Mouse (Mus musculus): ENCODE measurements around the gene Ostm1. TPM values are rescaled to one million over a fixed set of nuclear protein-coding genes. Genes with fewer than 3 reads are reported as not detected.

Gene Ostm1
- polyA plus RNA-seq, 1 experiment from 2014 or later, result 13.3 TPM

- Histone ChIP-seq H3K27me3 (ENCODE audit: control insufficient read depth, insufficient read depth, low read depth, low read length) (peaks cover 87% of the 10 kb centered on the region), H3K9ac (ENCODE audit: low read length) (no peak overlapping the region), H3K4me1 (replicated peaks; ENCODE audit: control insufficient read depth, insufficient read depth, low read length) (no peaks in the 10 kb centered on the region), H3K36me3 (ENCODE audit: control insufficient read depth, insufficient read depth, low read length) (no peaks in the 10 kb centered on the region), H3K27ac (ENCODE audit: low read length) (no peak overlapping the region), H3K4me2 (ENCODE audit: low read depth, low read length) (no peak overlapping the region), H3K9me3 (ENCODE audit: control insufficient read depth, low read length) (no peaks in the 10 kb centered on the region), H3K4me3 (ENCODE audit: low read length) (no peak overlapping the region)
- WGBS, result under 1% methylated on average over 15 of the region's 15 CpGs
- ATAC-seq (ENCODE audit: low read depth), result no peak
These were observed 10.7 kb upstream of the Ostm1 start for GRCm38 (mm10) chr10:42572971-42573370.

- H3K4me2 ChIP-seq (ENCODE audit: low read depth, low read length), result no peak overlapping the region
- no peak overlapping the region for H3K27ac ChIP-seq (ENCODE audit: low read length)
- H3K4me3 ChIP-seq (ENCODE audit: low read length), result no peak overlapping the region
- no peak overlapping the region for H3K9ac ChIP-seq (ENCODE audit: low read length)
- H3K9me3 ChIP-seq (ENCODE audit: control insufficient read depth, low read length), result no peaks in the 10 kb centered on the region
- no peak for ATAC-seq (ENCODE audit: low read depth)
- H3K27me3 ChIP-seq (ENCODE audit: control insufficient read depth, insufficient read depth, low read depth, low read length), result peaks cover 88% of the 10 kb centered on the region
- 2% methylated on average over 10 of the region's 10 CpGs for WGBS
- 0 out of 2 replicates have a peak, but pooled peaks cover 3% of the 10 kb centered on the region for H3K4me1 ChIP-seq (replicated peaks; ENCODE audit: control insufficient read depth, insufficient read depth, low read length)
- H3K36me3 ChIP-seq (ENCODE audit: control insufficient read depth, insufficient read depth, low read length), result no peaks in the 10 kb centered on the region
These were observed 9.0 kb upstream of the Ostm1 start for GRCm38 (mm10) chr10:42574639-42575038.

- Histone ChIP-seq H3K9ac (ENCODE audit: low read length) (no peak overlapping the region), H3K27ac (ENCODE audit: low read length) (no peak overlapping the region), H3K36me3 (ENCODE audit: control insufficient read depth, insufficient read depth, low read length) (no peaks in the 10 kb centered on the region), H3K4me1 (replicated peaks; ENCODE audit: control insufficient read depth, insufficient read depth, low read length) (peaks cover 3% of the 10 kb centered on the region; the same call in 1 of the 2 replicates), H3K4me2 (ENCODE audit: low read depth, low read length) (no peak overlapping the region), H3K27me3 (ENCODE audit: control insufficient read depth, insufficient read depth, low read depth, low read length) (peaks cover 88% of the 10 kb centered on the region), H3K9me3 (ENCODE audit: control insufficient read depth, low read length) (no peaks in the 10 kb centered on the region), H3K4me3 (ENCODE audit: low read length) (no peak overlapping the region)
- ATAC-seq (ENCODE audit: low read depth), result no peak
- WGBS, result 5% methylated on average over 15 of the region's 15 CpGs
These were observed 5.9 kb upstream of the Ostm1 start for GRCm38 (mm10) chr10:42577525-42578280.

- H3K36me3 ChIP-seq (ENCODE audit: control insufficient read depth, insufficient read depth, low read length), result no peaks in the 10 kb centered on the region
- no peak overlapping the region for H3K9ac ChIP-seq (ENCODE audit: low read length)
- no peak overlapping the region for H3K27ac ChIP-seq (ENCODE audit: low read length)
- H3K4me2 ChIP-seq (ENCODE audit: low read depth, low read length), result no peak overlapping the region
- WGBS, result 1% methylated on average over 15 of the region's 15 CpGs
- no peak for ATAC-seq (ENCODE audit: low read depth)
- no peaks in the 10 kb centered on the region for H3K9me3 ChIP-seq (ENCODE audit: control insufficient read depth, low read length)
- H3K4me3 ChIP-seq (ENCODE audit: low read length), result no peak overlapping the region
- peaks cover 88% of the 10 kb centered on the region for H3K27me3 ChIP-seq (ENCODE audit: control insufficient read depth, insufficient read depth, low read depth, low read length)
- H3K4me1 ChIP-seq (replicated peaks; ENCODE audit: control insufficient read depth, insufficient read depth, low read length), result peaks cover 3% of the 10 kb centered on the region; the same call in 1 of the 2 replicates
These were observed 5.3 kb upstream of the Ostm1 start for GRCm38 (mm10) chr10:42578281-42578675.

GRCm38 (mm10) chr10:42578698-42579474 is 4.7 kb upstream of the Ostm1 start:
- 1% methylated on average over 22 of the region's 22 CpGs for WGBS
- Histone ChIP-seq H3K27me3 (ENCODE audit: control insufficient read depth, insufficient read depth, low read depth, low read length) (peaks cover 88% of the 10 kb centered on the region), H3K27ac (ENCODE audit: low read length) (no peak overlapping the region), H3K4me1 (replicated peaks; ENCODE audit: control insufficient read depth, insufficient read depth, low read length) (peaks cover 9% of the 10 kb centered on the region), H3K4me3 (ENCODE audit: low read length) (no peak overlapping the region), H3K9me3 (ENCODE audit: control insufficient read depth, low read length) (no peaks in the 10 kb centered on the region), H3K4me2 (ENCODE audit: low read depth, low read length) (no peak overlapping the region), H3K36me3 (ENCODE audit: control insufficient read depth, insufficient read depth, low read length) (no peaks in the 10 kb centered on the region), H3K9ac (ENCODE audit: low read length) (no peak overlapping the region)
- no peak for ATAC-seq (ENCODE audit: low read depth)

- peaks cover 88% of the 10 kb centered on the region for H3K27me3 ChIP-seq (ENCODE audit: control insufficient read depth, insufficient read depth, low read depth, low read length)
- no peak overlapping the region for H3K27ac ChIP-seq (ENCODE audit: low read length)
- no peaks in the 10 kb centered on the region for H3K9me3 ChIP-seq (ENCODE audit: control insufficient read depth, low read length)
- H3K4me3 ChIP-seq (ENCODE audit: low read length), result no peak overlapping the region
- WGBS, result 1% methylated on average over 41 of the region's 41 CpGs
- no peaks in the 10 kb centered on the region for H3K36me3 ChIP-seq (ENCODE audit: control insufficient read depth, insufficient read depth, low read length)
- H3K4me1 ChIP-seq (replicated peaks; ENCODE audit: control insufficient read depth, insufficient read depth, low read length), result peaks cover 16% of the 10 kb centered on the region
- ATAC-seq (ENCODE audit: low read depth), result no peak; the same call in 1 of the 2 replicates
- no peak overlapping the region for H3K9ac ChIP-seq (ENCODE audit: low read length)
- 0 out of 2 replicates have a peak overlapping the region, but pooled peaks have one; percentile 7 for H3K4me2 ChIP-seq (ENCODE audit: low read depth, low read length)
These were observed 4.0 kb upstream of the Ostm1 start for GRCm38 (mm10) chr10:42579475-42580130.

GRCm38 (mm10) chr10:42580131-42580950 is 3.3 kb upstream of the Ostm1 start:
- Histone ChIP-seq H3K4me1 (replicated peaks; ENCODE audit: control insufficient read depth, insufficient read depth, low read length) (peaks cover 16% of the 10 kb centered on the region), H3K9me3 (ENCODE audit: control insufficient read depth, low read length) (no peaks in the 10 kb centered on the region), H3K27me3 (ENCODE audit: control insufficient read depth, insufficient read depth, low read depth, low read length) (peaks cover 88% of the 10 kb centered on the region), H3K4me2 (ENCODE audit: low read depth, low read length) (no peak overlapping the region), H3K27ac (ENCODE audit: low read length) (no peak overlapping the region), H3K9ac (ENCODE audit: low read length) (no peak overlapping the region), H3K4me3 (ENCODE audit: low read length) (no peak overlapping the region), H3K36me3 (ENCODE audit: control insufficient read depth, insufficient read depth, low read length) (no peaks in the 10 kb centered on the region)
- no peak for ATAC-seq (ENCODE audit: low read depth)
- WGBS, result 2% methylated on average over 29 of the region's 29 CpGs

GRCm38 (mm10) chr10:42580951-42581277 is 2.7 kb upstream of the Ostm1 start:
- peaks cover 16% of the 10 kb centered on the region for H3K4me1 ChIP-seq (replicated peaks; ENCODE audit: control insufficient read depth, insufficient read depth, low read length)

More at GRCm38 (mm10) chr10:42580951-42581277, 2.7 kb upstream of the Ostm1 start:
- no peak overlapping the region for H3K27ac ChIP-seq (ENCODE audit: low read length)
- H3K9me3 ChIP-seq (ENCODE audit: control insufficient read depth, low read length), result no peaks in the 10 kb centered on the region
- H3K9ac ChIP-seq (ENCODE audit: low read length), result no peak overlapping the region
- H3K4me3 ChIP-seq (ENCODE audit: low read length), result no peak overlapping the region
- H3K27me3 ChIP-seq (ENCODE audit: control insufficient read depth, insufficient read depth, low read depth, low read length), result peaks cover 88% of the 10 kb centered on the region
- no peak overlapping the region for H3K4me2 ChIP-seq (ENCODE audit: low read depth, low read length)
- no peak for ATAC-seq (ENCODE audit: low read depth)
- WGBS, result 6% methylated on average over 7 of the region's 7 CpGs
- H3K36me3 ChIP-seq (ENCODE audit: control insufficient read depth, insufficient read depth, low read length), result no peaks in the 10 kb centered on the region
